Mouse (Mus musculus): ENCODE results near the gene Olfr671. TPM values are rescaled to one million over a fixed set of nuclear protein-coding genes. Genes with fewer than 3 reads are reported as not detected.

The Olfr671 gene
- not detected for total RNA-seq (2023)

DNA sequence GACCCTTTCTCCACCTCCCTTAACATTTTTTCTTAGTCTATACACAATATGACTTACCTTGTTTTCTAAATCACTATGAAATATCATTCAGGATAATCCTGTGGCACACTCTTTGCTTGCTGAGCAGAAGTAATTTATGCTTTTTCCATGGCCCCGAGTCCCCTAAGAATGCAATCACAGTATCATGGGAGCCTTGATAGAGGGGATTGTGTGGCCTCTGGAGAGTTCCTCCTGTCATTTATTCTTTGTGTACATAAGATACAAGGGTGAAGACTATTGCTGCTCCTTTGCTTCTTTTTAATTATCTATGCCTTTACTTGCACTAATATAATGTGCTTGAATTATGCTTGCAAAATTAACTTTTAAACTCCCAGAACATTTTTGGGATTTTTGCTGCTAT, at the start of gene Olfr671:
Gene Olfr671, minus strand, starts transcription at position 101 of the 400 bp plus-strand sequence.

DNA sequence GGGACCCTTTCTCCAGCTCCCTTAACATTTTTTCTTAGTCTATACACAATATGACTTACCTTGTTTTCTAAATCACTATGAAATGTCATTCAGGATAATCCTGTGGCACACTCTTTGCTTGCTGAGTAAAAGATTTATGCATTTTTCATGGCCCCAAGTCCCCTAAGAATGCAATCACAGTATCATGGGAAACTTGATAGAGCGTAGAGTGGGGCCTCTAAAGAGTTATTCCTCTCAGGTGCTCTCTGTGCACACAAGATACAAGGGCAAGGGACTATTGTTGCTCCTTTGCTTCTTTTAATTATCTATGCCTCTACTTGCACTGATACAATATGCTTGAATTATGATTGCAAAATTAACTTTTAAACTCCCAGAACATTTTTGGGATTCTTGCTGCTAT, 49.4 kb upstream of the Olfr671 start, which contains the start of gene Olfr675:
Gene Olfr675, minus strand, starts transcription at position 101 of the 400 bp plus-strand sequence.

DNA sequence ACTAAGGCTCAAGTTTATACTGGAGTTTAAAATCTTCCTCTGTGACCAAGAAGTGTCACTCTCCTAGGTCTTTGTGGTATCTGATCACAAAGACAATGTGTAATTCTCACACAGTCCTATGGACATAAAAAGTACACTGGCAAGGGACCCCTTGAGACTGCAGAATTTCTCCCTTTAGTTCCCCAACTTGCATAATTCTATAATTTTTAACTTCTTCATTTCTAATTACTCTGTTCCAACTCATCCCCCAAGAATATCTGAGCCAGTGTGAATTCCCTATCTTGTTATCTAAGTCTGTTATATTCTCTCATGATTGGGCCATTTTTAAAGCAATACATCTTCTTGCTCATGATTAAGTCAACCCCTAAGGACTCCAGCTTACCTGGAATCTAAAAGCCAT, 23.0 kb upstream of the Olfr671 start, which contains the start of gene Olfr672:
Gene Olfr672, minus strand, starts transcription at position 101 of the 400 bp plus-strand sequence.

DNA sequence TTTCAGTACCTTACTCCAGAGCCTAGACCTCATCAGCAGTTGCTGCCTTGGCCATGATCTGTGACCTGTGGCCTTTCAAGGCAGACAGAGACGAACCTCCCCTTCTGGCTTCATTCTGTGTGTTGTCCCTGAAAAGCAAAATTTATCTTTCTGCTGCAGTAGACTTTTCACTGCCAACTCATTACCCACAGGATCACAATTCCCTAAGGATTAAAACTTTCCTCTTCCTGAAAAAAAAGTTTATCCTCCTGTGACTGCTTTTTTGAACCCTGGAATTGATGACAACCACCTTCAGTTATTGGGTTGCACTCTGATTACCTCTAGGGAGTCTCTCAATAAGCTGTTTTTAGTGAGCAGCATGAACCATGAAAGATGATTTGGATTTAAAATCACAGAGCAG, 16.4 kb downstream of the Olfr671 start, which contains the start of gene Olfr670:
Gene Olfr670, minus strand, starts transcription at position 101 of the 400 bp plus-strand sequence.

DNA sequence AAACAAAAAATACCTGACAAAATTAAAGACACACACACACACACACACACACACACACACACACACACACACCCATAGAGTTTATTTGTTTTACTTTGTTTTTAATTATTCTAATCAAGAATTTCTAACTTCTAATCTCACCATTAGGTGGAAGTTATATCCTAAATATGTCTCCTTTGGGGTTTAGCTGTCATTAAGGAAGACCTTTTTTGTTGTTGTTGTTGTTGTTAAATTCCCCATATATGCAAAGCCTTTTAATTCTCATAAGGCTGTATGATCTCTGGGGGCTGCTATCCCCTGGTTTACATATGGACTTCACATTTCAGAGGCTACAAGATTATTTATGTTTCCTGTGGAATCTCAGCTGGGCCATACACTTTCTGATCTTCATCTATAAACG, 45.0 kb downstream of the Olfr671 start, which contains the start of gene Olfr669:
Gene Olfr669, plus strand, starts transcription at position 301 of the 400 bp plus-strand sequence.

DNA sequence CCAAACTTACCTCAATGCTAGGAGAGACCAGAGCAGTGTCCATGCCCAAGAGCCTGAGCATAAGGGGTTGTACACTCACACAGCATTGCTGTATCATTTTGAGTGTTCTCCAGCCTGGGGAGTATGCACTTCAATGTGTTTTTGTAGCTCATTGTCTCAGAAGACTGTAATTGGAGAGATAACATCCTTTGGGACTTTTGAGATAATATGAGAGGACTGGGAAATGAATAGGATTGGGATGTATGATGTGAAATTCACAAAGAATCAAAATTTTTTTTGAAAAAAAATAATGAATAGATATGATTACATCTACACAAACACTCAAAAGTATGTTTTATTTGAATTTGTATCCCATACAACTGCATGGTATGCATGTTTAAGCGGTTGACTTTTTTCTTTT, 51.0 kb downstream of the Olfr671 start, which contains the start of gene Olfr668:
Gene Olfr668, minus strand, starts transcription at position 101 of the 400 bp plus-strand sequence.

Other genes starting within 250 kb of the Olfr671 start
- gene Usp17le, start 201.7 kb downstream of the Olfr671 start, total RNA-seq (2023) = not detected
- not detected for gene Usp17lb, start 136.5 kb downstream of the Olfr671 start, total RNA-seq (2023)
- gene Usp17la, start 122.1 kb downstream of the Olfr671 start, total RNA-seq (2023) = not detected
- gene Olfr665, start 101.1 kb downstream of the Olfr671 start, total RNA-seq (2023) = not detected
- gene Olfr666, start 83.2 kb downstream of the Olfr671 start, total RNA-seq (2023) = not detected
- not detected for gene Olfr667, start 57.6 kb downstream of the Olfr671 start, total RNA-seq (2023)
- not detected for gene Olfr668, start 51.1 kb downstream of the Olfr671 start, total RNA-seq (2023)
- gene Olfr669, start 44.9 kb downstream of the Olfr671 start, total RNA-seq (2023) = not detected
- not detected for gene Olfr670, start 16.5 kb downstream of the Olfr671 start, total RNA-seq (2023)
- not detected for gene Olfr672, start 22.9 kb upstream of the Olfr671 start, total RNA-seq (2023)
- not detected for gene Olfr675, start 49.3 kb upstream of the Olfr671 start, total RNA-seq (2023)
- gene Olfr676, start 53.6 kb upstream of the Olfr671 start, total RNA-seq (2023) = not detected
- not detected for gene Olfr677, start 72.2 kb upstream of the Olfr671 start, total RNA-seq (2023)
- not detected for gene Olfr678, start 85.3 kb upstream of the Olfr671 start, total RNA-seq (2023)
- gene Olfr679, start 102.1 kb upstream of the Olfr671 start, total RNA-seq (2023) = not detected
- not detected for gene Olfr680-ps1, start 113.7 kb upstream of the Olfr671 start, total RNA-seq (2023)
- not detected for gene Olfr681, start 137.7 kb upstream of the Olfr671 start, total RNA-seq (2023)
- not detected for gene Olfr683, start 167.9 kb upstream of the Olfr671 start, total RNA-seq (2023)
- gene Olfr684, start 184.5 kb upstream of the Olfr671 start, total RNA-seq (2023) = not detected
- not detected for gene Olfr685, start 206.9 kb upstream of the Olfr671 start, total RNA-seq (2023)
- gene Olfr686, start 228.4 kb upstream of the Olfr671 start, total RNA-seq (2023) = not detected